Mouse (Mus musculus) lung, embryonic 14.5 days (tissue): ENCODE measurements around the gene Metap2. TPM values are rescaled to one million over a fixed set of nuclear protein-coding genes. Genes with fewer than 3 reads are reported as not detected.

ENCODE experiments used
- ATAC-seq: fragments of 200-750 bp; cut with Nextera tagmentation; 2 replicates; pipeline ENCODE4 v1.8.0; 2017; ENCODE audit warnings: mild to moderate bottlenecking, moderate TSS enrichment, moderate library complexity; ENCODE audit not compliant: insufficient read depth
- DNase-seq: peaks from one replicate; pipeline ENCODE4 v3.0.0-alpha.2; 2015
- H3K27ac ChIP-seq: fragments of 300-500 bp; sonication (generic); 2 replicates; pipeline ENCODE4 v1.5.1; 2014; ENCODE audit warnings: low read depth, mild to moderate bottlenecking, moderate library complexity
- H3K27me3 ChIP-seq: fragments of 300-500 bp; sonication (generic); 2 replicates; pipeline ENCODE4 v1.6.1; 2014; ENCODE audit warnings: low read length, control low read depth; ENCODE audit not compliant: insufficient read depth
- H3K36me3 ChIP-seq: fragments of 300-500 bp; sonication (generic); 2 replicates; pipeline ENCODE4 v1.6.1; 2014; ENCODE audit warnings: control low read depth; ENCODE audit not compliant: insufficient read depth
- H3K4me1 ChIP-seq: fragments of 300-500 bp; sonication (generic); 2 replicates; pipeline ENCODE4 v1.6.1; 2014; ENCODE audit warnings: antibody characterized with exemption, control low read depth; ENCODE audit not compliant: insufficient read depth
- H3K4me2 ChIP-seq: fragments of 300-500 bp; sonication (generic); 2 replicates; pipeline ENCODE4 v1.6.1; 2014; ENCODE audit warnings: mild to moderate bottlenecking
- H3K4me3 ChIP-seq: fragments of 300-500 bp; sonication (generic); 2 replicates; pipeline ENCODE4 v1.5.1; 2014; ENCODE audit warnings: low read depth, low read length
- H3K9ac ChIP-seq: fragments of 300-500 bp; sonication (generic); 2 replicates; pipeline ENCODE4 v1.6.1; 2014
- H3K9me3 ChIP-seq: fragments of 300-500 bp; sonication (generic); 2 replicates; pipeline ENCODE4 v1.6.1; 2016; ENCODE audit warnings: low read depth, low read length, control low read depth
- CTCF ChIP-seq: IDR thresholded peaks from 2 replicates; pipeline ENCODE4 v1.5.1; 2016; ENCODE audit warnings: antibody characterized with exemption, low read depth
- WGBS: fragments of 180-500 bp; shearing (Covaris S2); extraction: QIAGEN DNeasy Blood & Tissue Kit; methylation state at CpG from one replicate; pipeline ENCODE4 v1.1.7; 2014; 5-methylcytosine and 5-hydroxymethylcytosine counted together
- polyA plus RNA-seq: library from polyadenylated mRNA; unstranded; fragments of >200 nt; fragmentation: Nextera tagmentation; extraction: Ambion mirVana; gene quantifications from 2 replicates; pipeline ENCODE4 v1.2.1, GENCODE M21; 2014

Gene Metap2
- polyA plus RNA-seq: 213 and 219 TPM in 2 replicates

GRCm38 (mm10) chr10:93897043-93897646 is at the start of gene Metap2:
Gene Metap2, minus strand, starts transcription at chr10:93897093.
- Histone ChIP-seq H3K9ac (no peak within 1 kb of the TSS), H3K27me3 (no peaks in the 10 kb centered on the region), H3K27ac (no peak within 1 kb of the TSS), H3K4me3 (no peak within 1 kb of the TSS), H3K36me3 (no peaks in the 10 kb centered on the region), H3K9me3 (no peaks in the 10 kb centered on the region), H3K4me1 (no peaks in the 10 kb centered on the region), H3K4me2 (no peak within 1 kb of the TSS)
- ATAC-seq: no peak
- no peak for DNase-seq
- WGBS: 69% methylated on average over 7 of the region's 7 CpGs
- TF ChIP-seq CTCF: no peak

GRCm38 (mm10) chr10:93945843-93946499 is 49.1 kb upstream of the Metap2 start:
- no peaks in the 10 kb centered on the region for H3K27me3 ChIP-seq
- DNase-seq (no peak), ATAC-seq (peak; percentile 49; the same call in 1 of the 2 replicates)
- H3K4me1 ChIP-seq: no peaks in the 10 kb centered on the region
- TF ChIP-seq CTCF: no peak
- H3K4me2 ChIP-seq: peak overlapping the region; percentile 12; the same call in 1 of the 2 replicates
- WGBS: 53% methylated on average over 9 of the region's 9 CpGs
- H3K9ac ChIP-seq: no peak overlapping the region
- H3K4me3 ChIP-seq: no peak overlapping the region
- no peaks in the 10 kb centered on the region for H3K36me3 ChIP-seq
- H3K9me3 ChIP-seq: no peaks in the 10 kb centered on the region
- no peak overlapping the region for H3K27ac ChIP-seq

GRCm38 (mm10) chr10:93945364-93945763 is 48.5 kb upstream of the Metap2 start:
- Histone ChIP-seq H3K27ac (no peak overlapping the region), H3K36me3 (no peaks in the 10 kb centered on the region), H3K9me3 (no peaks in the 10 kb centered on the region), H3K4me1 (no peaks in the 10 kb centered on the region), H3K27me3 (no peaks in the 10 kb centered on the region), H3K4me2 (peak overlapping the region; percentile 12; the same call in 1 of the 2 replicates), H3K9ac (no peak overlapping the region), H3K4me3 (no peak overlapping the region)
- peak; percentile 84 for ATAC-seq
- WGBS: 14% methylated on average over 4 of the region's 4 CpGs
- DNase-seq: peak; percentile 88
- TF ChIP-seq CTCF: peak; percentile 84

- H3K4me3 ChIP-seq: no peak overlapping the region
- H3K4me2 ChIP-seq: no peak overlapping the region
- no peak overlapping the region for H3K27ac ChIP-seq
- H3K27me3 ChIP-seq: no peaks in the 10 kb centered on the region
- no peaks in the 10 kb centered on the region for H3K9me3 ChIP-seq
- ATAC-seq (no peak), DNase-seq (no peak)
- no peaks in the 10 kb centered on the region for H3K4me1 ChIP-seq
- no peak for TF ChIP-seq CTCF
- H3K9ac ChIP-seq: no peak overlapping the region
- 38% methylated on average over 5 of the region's 5 CpGs for WGBS
- no peaks in the 10 kb centered on the region for H3K36me3 ChIP-seq
Measured at GRCm38 (mm10) chr10:93944241-93944640, 47.3 kb upstream of the Metap2 start.

GRCm38 (mm10) chr10:93940279-93940678 is 43.4 kb upstream of the Metap2 start:
- no peaks in the 10 kb centered on the region for H3K36me3 ChIP-seq
- no peaks in the 10 kb centered on the region for H3K27me3 ChIP-seq
- ATAC-seq (no peak), DNase-seq (no peak)
- H3K4me1 ChIP-seq: no peaks in the 10 kb centered on the region
- TF ChIP-seq CTCF: no peak
- no peak overlapping the region for H3K4me3 ChIP-seq
- H3K27ac ChIP-seq: no peak overlapping the region
- H3K9me3 ChIP-seq: no peaks in the 10 kb centered on the region
- no peak overlapping the region for H3K4me2 ChIP-seq
- WGBS: 69% methylated on average over 5 of the region's 5 CpGs
- no peak overlapping the region for H3K9ac ChIP-seq

GRCm38 (mm10) chr10:93939676-93940075 is 42.8 kb upstream of the Metap2 start:
- ATAC-seq: no peak
- WGBS: 86% methylated on average over 8 of the region's 8 CpGs

GRCm38 (mm10) chr10:93938844-93939271 is 42.0 kb upstream of the Metap2 start:
- Histone ChIP-seq H3K4me2 (no peak overlapping the region), H3K9me3 (no peaks in the 10 kb centered on the region), H3K4me3 (no peak overlapping the region), H3K27ac (no peak overlapping the region), H3K27me3 (no peaks in the 10 kb centered on the region), H3K36me3 (no peaks in the 10 kb centered on the region), H3K9ac (no peak overlapping the region), H3K4me1 (no peaks in the 10 kb centered on the region)
- no peak for ATAC-seq
- TF ChIP-seq CTCF: no peak
- 81% methylated on average over 20 of the region's 20 CpGs for WGBS
- DNase-seq: no peak

More at GRCm38 (mm10) chr10:93939676-93940075, 42.8 kb upstream of the Metap2 start:
- no peak overlapping the region for H3K4me2 ChIP-seq
- H3K9ac ChIP-seq: no peak overlapping the region
- H3K9me3 ChIP-seq: no peaks in the 10 kb centered on the region
- DNase-seq: no peak
- no peaks in the 10 kb centered on the region for H3K27me3 ChIP-seq
- no peaks in the 10 kb centered on the region for H3K36me3 ChIP-seq
- H3K27ac ChIP-seq: no peak overlapping the region
- no peaks in the 10 kb centered on the region for H3K4me1 ChIP-seq
- H3K4me3 ChIP-seq: no peak overlapping the region
- no peak for TF ChIP-seq CTCF
